Mouse (Mus musculus) intestine, embryonic 16.5 days (tissue): ENCODE data around the gene Adm. TPM values are rescaled to one million over a fixed set of nuclear protein-coding genes. Genes with fewer than 3 reads are reported as not detected.
"Not testable (repeated sequence)": the region's sequence is repeated elsewhere in the genome, so short reads cannot be mapped to it uniquely, and the experiment has no call there.

Experiments used
- ATAC-seq: fragments of 200-750 bp; cut with Nextera tagmentation; 2 replicates; pipeline ENCODE4 v1.8.0; 2017; ENCODE audit warnings: moderate TSS enrichment, moderate library complexity
- H3K27ac ChIP-seq: fragments of 300-500 bp; sonication (generic); 2 replicates; pipeline ENCODE4 v1.5.1; 2014; ENCODE audit warnings: mild to moderate bottlenecking, low read length
- H3K27me3 ChIP-seq: fragments of 300-500 bp; sonication (generic); replicated peaks from 2 replicates; pipeline ENCODE4 v1.6.1; 2014; ENCODE audit warnings: low read length, control low read depth, mixed read lengths; ENCODE audit not compliant: control insufficient read depth, insufficient read depth
- H3K36me3 ChIP-seq: fragments of 300-500 bp; sonication (generic); 2 replicates; pipeline ENCODE4 v1.6.1; 2014; ENCODE audit warnings: low read length, control low read depth; ENCODE audit not compliant: control insufficient read depth, insufficient read depth
- H3K4me1 ChIP-seq: fragments of 300-500 bp; sonication (generic); 2 replicates; pipeline ENCODE4 v1.6.1; 2014; ENCODE audit warnings: low read length, control low read depth, mixed read lengths; ENCODE audit not compliant: control insufficient read depth, insufficient read depth
- H3K4me2 ChIP-seq: fragments of 300-500 bp; sonication (generic); 2 replicates; pipeline ENCODE4 v1.6.1; 2014; ENCODE audit warnings: low read depth, low read length, control low read depth
- H3K4me3 ChIP-seq: fragments of 300-500 bp; sonication (generic); 2 replicates; pipeline ENCODE4 v1.5.1; 2014; ENCODE audit warnings: mild to moderate bottlenecking, low read length
- H3K9ac ChIP-seq: fragments of 300-500 bp; sonication (generic); 2 replicates; pipeline ENCODE4 v1.6.1; 2014; ENCODE audit warnings: low read depth, low read length
- H3K9me3 ChIP-seq: fragments of 300-500 bp; sonication (generic); 2 replicates; pipeline ENCODE4 v1.6.1; 2016; ENCODE audit warnings: low read length, control low read depth; ENCODE audit not compliant: control insufficient read depth
- WGBS: fragments of 180-500 bp; shearing (Covaris S2); extraction: QIAGEN DNeasy Blood & Tissue Kit; methylation state at CpG from one replicate; pipeline ENCODE4 v1.1.7; 2014; 5-methylcytosine and 5-hydroxymethylcytosine counted together
- polyA plus RNA-seq: library from polyadenylated mRNA; unstranded; fragments of >200 nt; fragmentation: Nextera tagmentation; extraction: Ambion mirVana; gene quantifications from 2 replicates; pipeline ENCODE4 v1.2.1, GENCODE M21; 2015

Gene Adm
- polyA plus RNA-seq, result 5.4 and 5.8 TPM in 2 replicates

DNA sequence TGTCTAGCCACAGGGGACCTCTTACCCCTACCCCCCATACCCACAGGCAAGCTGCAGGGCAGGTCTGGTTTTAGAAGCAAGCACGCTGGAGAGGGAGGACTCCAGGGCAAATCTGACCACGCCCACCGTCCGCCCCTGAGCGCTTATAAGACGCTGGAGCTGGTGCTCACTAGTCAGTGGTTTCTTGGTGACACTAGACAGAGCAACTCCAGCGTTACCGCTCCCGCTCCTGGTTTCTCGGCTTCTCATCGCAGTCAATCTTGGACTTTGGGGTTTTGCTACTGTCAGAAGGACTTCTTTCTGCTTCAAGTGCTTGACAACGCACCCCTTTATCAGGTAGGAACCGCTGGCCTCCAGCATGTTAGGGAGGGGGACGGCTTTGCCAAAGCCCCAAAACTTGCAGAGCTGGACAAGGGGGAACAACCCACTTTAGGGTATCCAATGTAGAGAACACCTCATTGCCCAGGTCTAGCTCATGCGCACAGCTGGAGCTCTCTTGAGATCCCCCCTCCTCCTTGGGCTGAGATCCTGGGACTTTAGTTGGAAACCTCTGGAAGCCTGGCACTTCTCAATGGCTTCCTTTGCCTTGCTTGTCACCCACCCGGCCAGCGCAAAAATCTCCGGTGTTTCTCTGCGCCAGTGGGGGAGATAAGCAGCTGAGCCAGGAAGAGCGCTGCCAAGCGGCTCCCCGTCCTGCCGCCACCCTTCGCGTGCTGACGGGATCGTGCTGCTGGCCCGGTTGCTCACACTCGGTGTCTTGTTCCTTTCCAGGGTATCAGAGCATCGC, at the start of gene Adm:
Gene Adm, plus strand, starts transcription at position 176 of the 787 bp plus-strand sequence.
- WGBS, result under 1% methylated on average over 30 of the region's 30 CpGs
- peak within 1 kb of the TSS; percentile 69 for H3K9ac ChIP-seq
- no peaks in the 10 kb centered on the region for H3K36me3 ChIP-seq
- peaks cover 13% of the 10 kb centered on the region; the same call in 1 of the 2 replicates for H3K27me3 ChIP-seq
- H3K9me3 ChIP-seq, result no peaks in the 10 kb centered on the region
- H3K4me3 ChIP-seq, result peak within 1 kb of the TSS; percentile 63
- peak; percentile 63 for ATAC-seq
- peaks cover 34% of the 10 kb centered on the region for H3K4me1 ChIP-seq
- no peak within 1 kb of the TSS for H3K27ac ChIP-seq
- peak within 1 kb of the TSS; percentile 97 for H3K4me2 ChIP-seq

DNA sequence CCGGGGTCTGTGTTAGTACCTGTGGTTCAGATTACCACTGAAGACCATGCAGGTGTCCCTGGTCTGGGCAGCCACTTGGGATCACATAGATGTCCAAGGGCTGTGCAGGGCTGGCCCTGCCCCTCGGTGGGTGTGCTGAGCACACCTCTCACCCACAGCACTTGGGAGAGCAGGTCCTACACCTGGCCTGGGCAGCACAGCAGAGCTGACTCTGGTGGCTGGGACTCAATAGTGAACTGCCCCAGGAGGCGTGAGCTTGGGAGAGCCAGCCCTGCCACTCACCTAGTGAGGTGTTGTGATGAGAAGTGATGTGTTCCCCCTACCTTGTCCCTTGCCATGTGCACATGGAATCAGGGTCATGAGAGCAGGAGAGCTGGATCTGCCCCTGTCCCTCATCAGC, 43.8 kb upstream of the Adm start:
- WGBS, result 91% methylated on average over 3 of the region's 3 CpGs

DNA sequence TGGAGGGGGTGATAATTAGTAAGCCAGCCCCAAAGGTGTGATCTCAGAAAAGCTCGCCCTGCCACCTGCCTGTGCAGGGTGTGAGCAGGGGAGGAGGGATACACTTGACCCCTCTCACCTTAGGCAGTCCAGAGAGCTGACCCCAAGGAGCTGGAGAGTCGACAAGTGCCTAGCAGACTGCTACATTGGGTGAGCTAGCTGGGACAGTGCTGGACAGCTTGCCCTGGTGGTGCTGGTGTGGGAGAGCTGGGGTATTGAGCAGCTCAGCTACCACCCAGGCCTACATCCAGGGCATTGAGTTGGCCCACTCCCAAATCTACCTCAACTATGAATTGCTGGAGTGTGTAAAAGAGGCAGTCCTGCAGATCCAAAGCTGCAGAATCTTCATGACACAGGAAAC, 43.3 kb upstream of the Adm start:
- H3K4me3 ChIP-seq, result no peak overlapping the region
- no peaks in the 10 kb centered on the region for H3K27me3 ChIP-seq
- ATAC-seq, result peak; percentile 46; the same call in 1 of the 2 replicates
- H3K36me3 ChIP-seq, result no peaks in the 10 kb centered on the region
- no peak overlapping the region for H3K4me2 ChIP-seq
- no peak overlapping the region for H3K27ac ChIP-seq
- H3K9ac ChIP-seq, result no peak overlapping the region
- WGBS, result 64% methylated on average over 2 of the region's 2 CpGs
- no peaks in the 10 kb centered on the region for H3K9me3 ChIP-seq
- 0 out of 2 replicates have a peak, but pooled peaks cover 2% of the 10 kb centered on the region for H3K4me1 ChIP-seq

More for the DNA sequence above, 43.8 kb upstream of the Adm start:
- H3K27me3 ChIP-seq, result no peaks in the 10 kb centered on the region
- H3K9ac ChIP-seq, result no peak overlapping the region
- ATAC-seq, result peak; percentile 36; the same call in 1 of the 2 replicates
- H3K27ac ChIP-seq, result no peak overlapping the region
- H3K4me3 ChIP-seq, result no peak overlapping the region
- no peaks in the 10 kb centered on the region for H3K9me3 ChIP-seq
- H3K4me2 ChIP-seq, result no peak overlapping the region
- no peaks in the 10 kb centered on the region for H3K36me3 ChIP-seq
- H3K4me1 ChIP-seq, result 0 out of 2 replicates have a peak, but pooled peaks cover 2% of the 10 kb centered on the region

DNA sequence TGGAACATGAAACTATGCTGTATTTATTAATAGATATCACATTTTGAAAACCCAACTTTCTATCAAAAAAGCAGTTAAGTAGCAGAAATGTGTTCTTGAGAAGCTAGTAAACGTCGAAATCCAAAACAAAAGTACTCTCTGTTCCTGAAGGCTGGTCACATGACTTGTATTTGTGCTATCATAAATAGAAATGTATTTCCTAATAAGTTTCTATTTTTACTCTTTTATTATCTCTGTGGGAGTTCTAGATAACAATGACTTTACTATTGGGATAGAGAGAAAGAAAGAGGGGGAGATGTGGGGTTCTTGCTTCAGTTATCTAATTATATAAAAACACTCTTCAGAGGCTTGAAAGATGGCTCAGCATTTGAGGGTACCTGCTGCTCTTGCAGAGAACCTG, 42.2 kb upstream of the Adm start:
- Histone ChIP-seq H3K4me2 (no peak overlapping the region), H3K36me3 (no peaks in the 10 kb centered on the region), H3K4me1 (0 out of 2 replicates have a peak, but pooled peaks cover 2% of the 10 kb centered on the region), H3K9me3 (no peaks in the 10 kb centered on the region), H3K4me3 (no peak overlapping the region), H3K27ac (no peak overlapping the region), H3K9ac (no peak overlapping the region), H3K27me3 (no peaks in the 10 kb centered on the region)
- WGBS, result 61% methylated on average over 2 of the region's 2 CpGs
- ATAC-seq, result no peak

DNA sequence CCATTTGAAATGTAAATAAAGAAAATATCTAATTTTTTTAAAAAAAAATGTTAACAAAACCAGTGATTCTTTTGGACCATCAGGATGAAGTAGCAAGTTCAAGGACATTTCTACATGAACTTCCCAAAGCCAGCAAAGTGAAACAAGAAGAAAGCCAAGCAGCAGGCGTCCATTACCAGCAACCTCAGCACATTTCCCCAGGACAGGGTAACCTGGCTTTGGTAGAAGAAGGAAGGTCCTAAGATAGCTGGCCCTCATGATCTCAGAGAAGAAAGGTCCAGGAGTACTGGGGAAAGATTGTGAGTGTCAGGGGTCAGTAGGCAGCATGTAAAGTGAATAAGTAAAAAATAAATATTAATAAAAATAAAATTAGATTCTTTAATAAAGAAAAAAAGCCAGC, 39.7 kb upstream of the Adm start:
- WGBS, result 85% methylated on average over 1 of the region's 1 CpGs
- Histone ChIP-seq H3K27ac (no peak overlapping the region), H3K4me1 (0 out of 2 replicates have a peak, but pooled peaks cover 2% of the 10 kb centered on the region), H3K4me2 (no peak overlapping the region), H3K27me3 (no peaks in the 10 kb centered on the region), H3K9me3 (no peaks in the 10 kb centered on the region), H3K4me3 (no peak overlapping the region), H3K9ac (no peak overlapping the region), H3K36me3 (no peaks in the 10 kb centered on the region)
- no peak for ATAC-seq

DNA sequence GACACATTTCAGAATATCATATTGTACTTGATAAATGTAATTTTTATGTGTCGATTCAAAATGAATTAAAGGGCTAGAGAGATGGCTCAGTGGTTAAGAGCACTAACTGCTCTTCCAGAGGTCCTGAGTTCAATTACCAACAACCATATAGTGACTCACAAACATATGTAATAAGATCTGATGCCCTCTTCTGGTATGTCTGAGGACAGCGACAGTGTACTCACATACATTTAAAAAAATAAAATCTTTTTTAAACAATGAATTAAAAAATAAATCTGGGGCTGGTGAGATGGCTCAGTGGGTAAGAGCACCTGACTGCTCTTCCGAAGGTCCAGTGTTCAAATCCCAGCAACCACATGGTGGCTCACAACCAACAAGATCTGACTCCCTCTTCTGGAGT, 33.5 kb upstream of the Adm start:
- not testable (repeated sequence) for H3K9ac ChIP-seq, H3K36me3 ChIP-seq, H3K9me3 ChIP-seq, H3K4me3 ChIP-seq, H3K4me1 ChIP-seq, H3K27ac ChIP-seq, H3K27me3 ChIP-seq, ATAC-seq, H3K4me2 ChIP-seq
- WGBS, result 92% methylated on average over 3 of the region's 3 CpGs

DNA sequence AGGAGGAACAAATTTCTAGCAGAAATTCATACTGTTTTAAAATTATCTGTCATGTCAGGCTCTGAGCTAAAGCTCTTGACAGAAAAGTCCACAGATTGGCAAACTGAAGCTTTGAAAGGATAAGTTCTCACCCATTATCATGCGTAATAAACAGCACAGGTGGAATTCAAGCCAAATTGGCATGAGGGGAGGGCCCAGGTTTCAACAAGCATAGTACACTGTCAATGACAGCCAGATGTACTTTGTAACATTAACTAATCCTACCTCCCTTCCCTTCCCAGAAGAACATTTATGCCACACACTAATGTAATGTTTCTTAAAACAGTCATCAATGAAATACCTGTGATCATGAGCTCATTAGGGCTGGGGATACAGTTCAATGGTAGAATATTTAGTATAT, 30.3 kb upstream of the Adm start:
- Histone ChIP-seq H3K36me3 (peaks cover 4% of the 10 kb centered on the region; the same call in 1 of the 2 replicates), H3K27ac (no peak overlapping the region), H3K9ac (no peak overlapping the region), H3K9me3 (no peaks in the 10 kb centered on the region), H3K27me3 (no peaks in the 10 kb centered on the region), H3K4me1 (no peaks in the 10 kb centered on the region), H3K4me3 (no peak overlapping the region), H3K4me2 (no peak overlapping the region)
- WGBS, result 94% methylated on average over 1 of the region's 1 CpGs
- ATAC-seq, result no peak

DNA sequence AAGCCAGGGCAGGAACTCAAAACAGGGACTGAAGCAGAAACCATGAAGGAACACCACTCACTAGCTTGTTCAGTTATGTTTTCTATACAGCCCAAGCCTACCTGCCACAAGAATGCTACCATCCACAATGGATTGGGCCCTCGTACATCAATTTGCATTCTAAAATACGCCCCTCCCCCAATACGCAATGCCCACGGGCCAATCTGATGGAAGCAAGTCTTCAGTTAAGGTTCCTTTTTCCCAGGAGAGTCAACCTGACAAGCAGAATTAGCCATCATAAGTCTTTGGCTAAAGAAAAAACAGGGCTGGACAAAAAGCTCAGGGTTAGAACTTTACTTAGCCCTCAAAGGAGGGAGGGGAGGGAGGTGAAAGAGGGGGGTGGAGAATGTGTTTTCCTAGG, 22.0 kb upstream of the Adm start:
- ATAC-seq, result no peak
- H3K36me3 ChIP-seq, result no peaks in the 10 kb centered on the region
- H3K27ac ChIP-seq, result no peak overlapping the region
- H3K4me1 ChIP-seq, result no peaks in the 10 kb centered on the region
- no peak overlapping the region for H3K9ac ChIP-seq
- no peak overlapping the region for H3K4me2 ChIP-seq
- H3K9me3 ChIP-seq, result no peaks in the 10 kb centered on the region
- 84% methylated on average over 4 of the region's 4 CpGs for WGBS
- no peaks in the 10 kb centered on the region for H3K27me3 ChIP-seq
- H3K4me3 ChIP-seq, result no peak overlapping the region

DNA sequence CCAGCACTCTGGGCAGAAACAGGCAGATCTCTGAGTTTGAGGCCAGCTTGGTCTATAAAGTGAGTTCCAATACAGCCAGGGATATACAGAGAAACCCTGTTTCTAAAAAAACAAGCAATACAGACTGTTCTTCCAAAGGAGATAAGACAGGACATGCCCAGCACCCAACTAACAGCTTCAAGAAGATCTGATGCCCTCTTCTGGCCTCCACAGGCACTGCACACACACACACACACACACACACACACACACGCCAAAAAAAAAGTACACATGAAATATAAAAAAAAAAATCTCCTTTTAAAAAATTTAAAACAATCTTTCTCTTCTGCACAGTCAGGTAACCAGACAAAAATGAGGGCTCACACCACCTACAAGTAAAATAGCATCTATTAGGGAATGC, 20.6 kb upstream of the Adm start:
- Histone ChIP-seq H3K9me3 (no peaks in the 10 kb centered on the region), H3K4me3 (no peak overlapping the region), H3K27me3 (no peaks in the 10 kb centered on the region), H3K27ac (no peak overlapping the region), H3K4me1 (peaks cover 6% of the 10 kb centered on the region), H3K4me2 (no peak overlapping the region), H3K9ac (no peak overlapping the region), H3K36me3 (no peaks in the 10 kb centered on the region)
- WGBS, result 100% methylated on average over 1 of the region's 1 CpGs
- ATAC-seq, result no peak
